Mouse (Mus musculus) lung, adult 10 weeks (tissue): ENCODE measurements around the gene Slc8a1. TPM values are rescaled to one million over a fixed set of nuclear protein-coding genes. Genes with fewer than 3 reads are reported as not detected.

ENCODE experiments used
- polyA plus RNA-seq: library from polyadenylated mRNA; stranded (reverse); fragments of 350-450 nt; fragmentation: Illumina TruSeq; extraction: RNeasy Lipid Tissue Mini Kit (QIAGEN cat#74804); gene quantifications from one replicate; pipeline ENCODE4 v1.2.3, GENCODE M21; 2014; ENCODE audit warnings: low read depth, low replicate concordance; ENCODE audit not compliant: insufficient read depth

Slc8a1 gene
- 2.7 TPM for polyA plus RNA-seq

DNA sequence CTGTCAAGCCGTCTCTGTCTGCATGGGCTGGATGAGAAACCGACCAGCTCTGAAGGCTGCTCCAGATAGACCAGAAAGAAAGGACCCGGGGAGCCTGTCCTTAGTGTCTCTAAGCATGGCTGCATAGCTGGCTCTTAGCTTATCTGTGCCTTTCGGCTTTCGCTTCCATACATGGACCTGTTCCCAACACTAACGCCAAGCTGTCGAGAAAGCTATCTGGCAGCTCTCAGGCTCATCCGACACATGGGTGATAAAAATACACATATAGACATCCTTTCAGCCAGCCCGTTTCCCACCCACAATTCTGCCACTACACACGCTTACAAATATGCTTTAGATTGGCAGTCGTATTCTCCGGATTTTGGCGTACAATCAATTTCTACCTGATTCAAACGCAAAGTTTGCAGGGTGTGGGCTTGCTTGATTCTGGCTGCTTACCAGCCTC is at the start of gene Slc8a1:
Gene Slc8a1 (minus strand): TSS at position 67 of the 445 bp plus-strand sequence.

DNA sequence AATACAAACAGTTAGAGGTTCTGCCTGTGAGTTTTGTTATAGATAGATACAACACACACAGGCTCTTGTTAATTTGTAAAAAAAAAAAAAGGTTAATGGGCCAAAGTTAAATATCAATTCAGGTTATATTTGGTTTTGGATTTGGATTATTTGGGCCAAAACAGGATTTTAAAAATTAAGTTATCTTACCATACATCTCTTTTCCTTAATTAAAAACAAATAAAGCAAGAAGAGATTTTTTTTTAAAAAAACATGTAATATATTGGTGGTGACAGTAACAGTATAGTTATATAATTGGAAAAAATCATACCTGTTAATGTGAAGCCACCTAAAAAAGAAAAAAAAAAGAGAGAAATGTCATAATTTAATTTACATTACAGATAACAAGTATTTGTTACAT is 296.7 kb downstream of the Slc8a1 start, which contains the start of gene Gm11096:
Gene Gm11096 (plus strand): TSS at position 301 of the 400 bp plus-strand sequence.

